Mouse (Mus musculus) hindbrain, embryonic 16.5 days (tissue): ENCODE data around the gene Ackr4. TPM values are rescaled to one million over a fixed set of nuclear protein-coding genes. Genes with fewer than 3 reads are reported as not detected.
A peak's percentile ranks its signal among the peaks of the same experiment; 100 is the strongest.

Experiments
- ATAC-seq: fragments of 200-750 bp; cut with Nextera tagmentation; 2 replicates; pipeline ENCODE4 v1.8.0; 2017; ENCODE audit warnings: moderate TSS enrichment, moderate library complexity
- H3K27ac ChIP-seq: fragments of 300-500 bp; sonication (generic); 2 replicates; pipeline ENCODE4 v1.5.1; 2014; ENCODE audit warnings: low read depth, mild to moderate bottlenecking, control low read depth, low read length, moderate library complexity
- H3K27me3 ChIP-seq: fragments of 300-500 bp; sonication (generic); replicated peaks from 2 replicates; pipeline ENCODE4 v1.6.1; 2014; ENCODE audit warnings: low read length; ENCODE audit not compliant: control insufficient read depth, insufficient read depth
- H3K36me3 ChIP-seq: fragments of 300-500 bp; sonication (generic); 2 replicates; pipeline ENCODE4 v1.6.1; 2014; ENCODE audit warnings: mild to moderate bottlenecking, low read length, moderate library complexity, mixed read lengths; ENCODE audit not compliant: control insufficient read depth, insufficient read depth
- H3K4me1 ChIP-seq: fragments of 300-500 bp; sonication (generic); 2 replicates; pipeline ENCODE4 v1.6.1; 2014; ENCODE audit warnings: low read depth, low read length; ENCODE audit not compliant: control insufficient read depth, insufficient read depth
- H3K4me2 ChIP-seq: fragments of 300-500 bp; sonication (generic); 2 replicates; pipeline ENCODE4 v1.6.1; 2014; ENCODE audit warnings: mild to moderate bottlenecking, low read length, control low read depth, moderate library complexity
- H3K4me3 ChIP-seq: fragments of 300-500 bp; sonication (generic); 2 replicates; pipeline ENCODE4 v1.5.1; 2014; ENCODE audit warnings: mild to moderate bottlenecking, low read length, control low read depth, moderate library complexity
- H3K9ac ChIP-seq: fragments of 300-500 bp; sonication (generic); 2 replicates; pipeline ENCODE4 v1.6.1; 2014; ENCODE audit warnings: low read depth, mild to moderate bottlenecking, control low read depth, low read length, moderate library complexity
- H3K9me3 ChIP-seq: fragments of 300-500 bp; sonication (generic); 2 replicates; pipeline ENCODE4 v1.6.1; 2014; ENCODE audit warnings: mild to moderate bottlenecking, low read length, moderate library complexity; ENCODE audit not compliant: control insufficient read depth
- WGBS: fragments of 180-500 bp; shearing (Covaris S2); extraction: QIAGEN DNeasy Blood & Tissue Kit; methylation state at CpG from one replicate; pipeline ENCODE4 v1.1.7; 2014; 5-methylcytosine and 5-hydroxymethylcytosine counted together
- polyA plus RNA-seq: library from polyadenylated mRNA; unstranded; fragments of >200 nt; fragmentation: Nextera tagmentation; extraction: Ambion mirVana; gene quantifications from 2 replicates; pipeline ENCODE4 v1.2.1, GENCODE M21; 2015

The Ackr4 gene
- polyA plus RNA-seq = 1.8 and 2.6 TPM in 2 replicates

DNA sequence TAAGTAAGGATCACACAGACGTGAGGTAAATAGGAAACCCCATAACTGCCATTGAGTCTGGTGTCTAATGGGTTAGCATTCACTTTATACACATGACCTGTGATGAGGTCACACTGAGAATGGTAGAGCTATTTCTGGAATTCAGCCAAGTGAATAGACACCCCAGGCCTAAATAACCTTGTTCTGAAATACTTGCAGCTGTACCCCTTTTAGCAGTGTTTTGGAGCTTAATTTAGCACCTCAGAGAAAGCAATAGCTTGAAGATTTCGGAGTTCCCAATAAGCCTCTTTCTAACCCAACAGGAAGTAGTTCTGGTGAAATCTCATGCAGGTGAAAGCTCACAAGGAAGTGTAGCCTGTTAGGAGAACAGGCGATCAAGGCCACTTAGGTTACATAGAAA, at the start of gene Ackr4:
Gene Ackr4, minus strand, starts transcription at position 101 of the 400 bp plus-strand sequence.
- no peaks in the 10 kb centered on the region for H3K36me3 ChIP-seq
- peak within 1 kb of the TSS; percentile 48; the same call in 1 of the 2 replicates for H3K27ac ChIP-seq
- ATAC-seq = no peak
- H3K4me2 ChIP-seq = no peak within 1 kb of the TSS
- H3K4me3 ChIP-seq = no peak within 1 kb of the TSS
- H3K27me3 ChIP-seq = no peaks in the 10 kb centered on the region
- WGBS = 78% methylated on average over 3 of the region's 3 CpGs
- H3K9ac ChIP-seq = no peak within 1 kb of the TSS
- no peaks in the 10 kb centered on the region for H3K9me3 ChIP-seq
- peaks cover 4% of the 10 kb centered on the region for H3K4me1 ChIP-seq

DNA sequence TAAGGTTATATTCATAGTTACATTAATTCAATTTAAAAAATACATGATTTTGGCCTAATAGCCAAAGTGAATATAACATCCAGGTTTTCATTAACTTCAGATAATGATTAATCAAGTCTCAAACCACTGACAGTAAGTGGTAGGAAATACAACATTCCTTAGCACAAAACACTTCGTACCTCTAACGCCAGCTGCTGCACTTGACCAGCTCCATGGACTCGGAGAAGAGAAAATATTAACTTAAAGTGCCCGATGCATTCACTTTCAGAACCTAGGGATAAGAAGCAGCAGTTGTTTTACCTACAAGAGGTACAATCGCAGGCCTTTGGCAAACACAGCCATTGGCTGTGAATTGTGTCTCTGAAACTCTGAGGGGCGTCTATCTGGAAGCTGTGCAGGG, 45.6 kb upstream of the Ackr4 start:
- Histone ChIP-seq H3K27me3 (no peaks in the 10 kb centered on the region), H3K36me3 (peaks cover 31% of the 10 kb centered on the region), H3K27ac (no peak overlapping the region), H3K9me3 (no peaks in the 10 kb centered on the region), H3K4me3 (no peak overlapping the region), H3K9ac (no peak overlapping the region), H3K4me2 (no peak overlapping the region), H3K4me1 (no peaks in the 10 kb centered on the region)
- 97% methylated on average over 6 of the region's 6 CpGs for WGBS
- ATAC-seq = no peak

GRCm38 (mm10) chr9:104171651-104172050, 44.9 kb upstream of the Ackr4 start:
- Histone ChIP-seq H3K4me3 (no peak overlapping the region), H3K36me3 (peaks cover 29% of the 10 kb centered on the region), H3K9ac (no peak overlapping the region), H3K9me3 (no peaks in the 10 kb centered on the region), H3K4me2 (no peak overlapping the region), H3K27ac (no peak overlapping the region), H3K4me1 (no peaks in the 10 kb centered on the region), H3K27me3 (no peaks in the 10 kb centered on the region)
- WGBS = 94% methylated on average over 6 of the region's 6 CpGs
- ATAC-seq = no peak

DNA sequence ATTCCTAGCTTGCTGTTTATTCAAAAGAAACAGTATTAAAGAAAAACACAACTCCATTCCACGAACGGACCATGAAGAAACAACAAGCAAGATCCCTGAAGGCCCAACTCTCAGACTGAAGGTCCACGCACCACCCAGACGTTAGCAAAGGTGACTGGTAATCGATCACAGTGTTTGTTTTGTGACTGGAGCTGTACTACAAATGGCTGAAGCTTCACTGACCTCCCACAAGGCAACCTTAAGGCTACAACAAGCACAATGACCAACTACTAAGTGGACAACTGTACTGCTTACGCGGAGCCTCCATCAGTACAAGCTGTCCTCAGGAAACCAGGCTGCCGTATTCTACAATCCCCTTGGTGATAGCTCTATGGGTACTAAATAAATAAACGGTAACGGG, 43.3 kb upstream of the Ackr4 start:
- no peak overlapping the region for H3K4me2 ChIP-seq
- no peak overlapping the region for H3K9ac ChIP-seq
- H3K4me3 ChIP-seq = no peak overlapping the region
- H3K9me3 ChIP-seq = no peaks in the 10 kb centered on the region
- H3K36me3 ChIP-seq = peaks cover 30% of the 10 kb centered on the region
- 93% methylated on average over 10 of the region's 10 CpGs for WGBS
- H3K27me3 ChIP-seq = no peaks in the 10 kb centered on the region
- no peak for ATAC-seq
- no peak overlapping the region for H3K27ac ChIP-seq
- no peaks in the 10 kb centered on the region for H3K4me1 ChIP-seq

DNA sequence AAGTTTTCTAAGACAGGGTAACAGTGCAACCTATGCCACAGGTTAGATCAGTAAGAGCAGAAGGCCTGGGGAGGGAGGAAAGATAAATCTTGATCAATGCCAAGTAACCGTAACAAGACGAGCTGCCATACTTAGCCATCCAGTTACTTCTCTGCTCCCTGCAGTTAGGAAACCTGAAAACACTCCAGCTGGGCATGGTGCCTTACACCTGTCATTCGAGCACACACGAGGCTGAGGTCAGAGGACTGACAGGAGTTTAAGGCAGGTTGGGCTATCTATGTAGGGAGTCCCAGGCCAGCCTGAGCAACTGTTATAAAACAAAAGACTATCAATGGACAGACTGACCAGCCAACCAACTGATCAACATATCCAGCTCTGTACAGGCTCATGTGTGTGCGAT, 39.2 kb upstream of the Ackr4 start:
- WGBS = 93% methylated on average over 5 of the region's 5 CpGs
- no peaks in the 10 kb centered on the region for H3K9me3 ChIP-seq

DNA sequence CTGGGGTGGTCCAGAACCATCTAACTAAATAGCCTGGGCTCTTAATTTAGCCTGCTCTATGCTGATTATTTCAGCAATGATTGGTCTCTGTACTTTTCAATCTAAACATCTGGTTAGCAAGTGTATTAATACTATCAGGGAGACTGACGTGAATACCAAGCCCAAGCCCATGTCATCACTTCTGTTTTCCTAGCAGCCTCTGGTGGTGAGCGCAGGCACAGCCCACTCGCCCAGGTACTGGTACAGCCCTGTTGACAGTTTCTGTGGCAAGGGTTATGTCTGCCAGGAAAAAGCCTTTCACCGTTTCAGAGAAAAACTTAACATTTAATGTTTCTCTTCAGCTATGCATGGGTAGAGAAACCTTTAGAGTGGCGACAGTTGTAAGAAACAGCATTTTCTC, 37.5 kb upstream of the Ackr4 start:
- ATAC-seq = no peak

More for the DNA sequence above, 39.2 kb upstream of the Ackr4 start:
- Histone ChIP-seq H3K4me1 (no peaks in the 10 kb centered on the region), H3K36me3 (peaks cover 36% of the 10 kb centered on the region), H3K4me2 (no peak overlapping the region), H3K4me3 (no peak overlapping the region), H3K27ac (no peak overlapping the region), H3K9ac (no peak overlapping the region), H3K27me3 (no peaks in the 10 kb centered on the region)
- no peak for ATAC-seq

GRCm38 (mm10) chr9:104161117-104161516, 34.4 kb upstream of the Ackr4 start:
- Histone ChIP-seq H3K36me3 (peaks cover 57% of the 10 kb centered on the region), H3K4me3 (no peak overlapping the region), H3K9me3 (no peaks in the 10 kb centered on the region), H3K4me2 (no peak overlapping the region), H3K9ac (no peak overlapping the region), H3K4me1 (no peaks in the 10 kb centered on the region), H3K27me3 (no peaks in the 10 kb centered on the region), H3K27ac (no peak overlapping the region)
- ATAC-seq = no peak
- 92% methylated on average over 7 of the region's 7 CpGs for WGBS

More for the DNA sequence above, 37.5 kb upstream of the Ackr4 start:
- Histone ChIP-seq H3K4me1 (no peaks in the 10 kb centered on the region), H3K27ac (no peak overlapping the region), H3K36me3 (peaks cover 41% of the 10 kb centered on the region), H3K27me3 (no peaks in the 10 kb centered on the region), H3K9ac (no peak overlapping the region), H3K4me3 (no peak overlapping the region), H3K4me2 (no peak overlapping the region), H3K9me3 (no peaks in the 10 kb centered on the region)
- WGBS = 94% methylated on average over 5 of the region's 5 CpGs

DNA sequence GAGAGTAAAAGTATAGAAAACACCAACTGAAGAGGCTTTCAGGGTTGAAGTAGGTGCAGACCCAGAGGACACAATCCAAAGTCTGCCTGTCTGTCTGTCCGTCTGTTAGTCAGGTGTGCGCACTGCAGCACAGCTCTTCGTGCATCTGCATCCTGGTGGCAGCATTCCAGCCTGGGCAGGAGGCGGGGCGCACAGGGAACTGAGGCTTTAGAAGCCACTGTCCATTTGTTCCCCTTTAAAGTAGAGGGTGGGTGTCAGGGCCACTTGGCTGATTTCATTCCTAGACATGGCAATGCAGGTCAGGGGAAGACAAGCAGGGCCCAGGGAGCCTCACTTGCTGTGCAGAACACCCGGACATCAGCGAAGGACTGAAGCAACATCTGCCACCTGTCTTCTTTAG, 30.6 kb upstream of the Ackr4 start:
- Histone ChIP-seq H3K4me2 (no peak overlapping the region), H3K9me3 (no peaks in the 10 kb centered on the region), H3K27ac (no peak overlapping the region), H3K36me3 (peaks cover 66% of the 10 kb centered on the region), H3K9ac (no peak overlapping the region), H3K27me3 (no peaks in the 10 kb centered on the region), H3K4me3 (no peak overlapping the region), H3K4me1 (no peaks in the 10 kb centered on the region)
- 95% methylated on average over 7 of the region's 7 CpGs for WGBS
- ATAC-seq = no peak

GRCm38 (mm10) chr9:104156506-104156905, 29.8 kb upstream of the Ackr4 start:
- H3K4me1 ChIP-seq = no peaks in the 10 kb centered on the region
- 98% methylated on average over 8 of the region's 8 CpGs for WGBS
- H3K9ac ChIP-seq = no peak overlapping the region
- H3K4me2 ChIP-seq = no peak overlapping the region
- H3K9me3 ChIP-seq = no peaks in the 10 kb centered on the region
- no peak overlapping the region for H3K27ac ChIP-seq
- H3K27me3 ChIP-seq = no peaks in the 10 kb centered on the region
- no peak overlapping the region for H3K4me3 ChIP-seq
- H3K36me3 ChIP-seq = peaks cover 66% of the 10 kb centered on the region
- no peak for ATAC-seq
